Mouse (Mus musculus): ENCODE data around the gene Sfxn3.

Sfxn3 gene

DNA sequence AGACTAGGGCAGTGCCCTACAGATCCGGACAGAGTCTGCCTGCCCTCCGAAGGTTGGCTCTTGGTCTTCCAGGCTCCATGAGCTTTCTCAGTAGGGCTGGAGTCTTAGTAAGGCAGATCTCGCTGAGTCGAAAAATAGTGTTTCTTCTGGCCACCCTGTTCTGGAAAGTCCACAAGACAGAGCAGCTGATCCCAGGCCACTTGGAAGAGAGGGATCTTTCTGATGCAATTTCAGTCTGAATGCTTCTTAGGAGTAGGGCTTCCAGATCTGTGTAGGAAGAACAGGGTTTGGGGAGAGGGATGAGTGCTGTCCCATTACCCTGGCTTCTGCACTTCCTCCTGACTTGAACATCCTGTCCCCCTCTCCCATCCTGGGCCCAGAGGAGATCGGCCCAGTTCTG is 1.7 kb upstream of the Sfxn3 start, which contains the start of gene Pdzd7:
Gene Pdzd7 (minus strand): TSS at position 67 of the 400 bp plus-strand sequence.
- DNase-seq (ENCODE audit: inconsistent age in 2 of 2, low spot score in 1 of 2) = peak; percentile 15 to 16

DNA sequence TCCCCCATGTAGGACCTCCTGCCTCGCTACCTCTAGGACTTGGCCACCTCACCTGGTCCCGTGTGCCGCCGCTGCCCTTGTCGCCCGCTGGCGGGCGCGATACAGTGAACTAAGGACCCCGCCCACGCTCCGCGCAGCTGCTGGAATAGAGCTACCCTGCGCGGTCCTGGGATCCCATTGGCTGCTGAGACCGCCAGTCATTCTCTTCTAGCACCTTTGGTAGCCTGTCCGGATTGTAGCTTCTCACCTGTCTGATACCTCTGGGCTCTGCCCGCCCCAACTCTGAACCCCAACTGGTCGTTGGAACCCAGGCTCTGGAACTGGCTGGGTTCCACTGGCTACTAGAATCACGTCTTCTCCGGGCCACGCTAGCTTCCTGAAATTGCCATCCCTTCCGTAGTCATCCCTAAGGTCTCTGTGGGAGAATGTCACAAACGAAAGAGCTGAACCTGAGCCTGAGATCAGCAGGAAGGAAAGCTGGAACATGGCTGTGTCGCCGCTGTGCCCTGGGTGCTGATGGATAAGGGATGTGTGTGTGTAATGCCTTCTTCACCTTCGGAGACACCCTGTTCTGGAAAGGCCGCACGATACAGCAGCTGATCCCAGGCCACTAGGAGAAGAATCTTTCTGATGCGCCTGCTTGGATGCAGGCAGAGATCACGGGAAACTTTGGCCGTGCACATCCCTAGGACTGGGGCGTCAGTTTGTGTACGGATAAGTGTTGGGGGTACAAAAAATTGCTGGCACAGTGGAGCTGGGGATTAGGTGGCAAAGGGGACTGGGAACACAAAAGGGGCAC is 581 bp upstream of the Sfxn3 start:
- peak; percentile 90 to 95 for DNase-seq (ENCODE audit: inconsistent age in 2 of 2, low spot score in 1 of 2)

DNA sequence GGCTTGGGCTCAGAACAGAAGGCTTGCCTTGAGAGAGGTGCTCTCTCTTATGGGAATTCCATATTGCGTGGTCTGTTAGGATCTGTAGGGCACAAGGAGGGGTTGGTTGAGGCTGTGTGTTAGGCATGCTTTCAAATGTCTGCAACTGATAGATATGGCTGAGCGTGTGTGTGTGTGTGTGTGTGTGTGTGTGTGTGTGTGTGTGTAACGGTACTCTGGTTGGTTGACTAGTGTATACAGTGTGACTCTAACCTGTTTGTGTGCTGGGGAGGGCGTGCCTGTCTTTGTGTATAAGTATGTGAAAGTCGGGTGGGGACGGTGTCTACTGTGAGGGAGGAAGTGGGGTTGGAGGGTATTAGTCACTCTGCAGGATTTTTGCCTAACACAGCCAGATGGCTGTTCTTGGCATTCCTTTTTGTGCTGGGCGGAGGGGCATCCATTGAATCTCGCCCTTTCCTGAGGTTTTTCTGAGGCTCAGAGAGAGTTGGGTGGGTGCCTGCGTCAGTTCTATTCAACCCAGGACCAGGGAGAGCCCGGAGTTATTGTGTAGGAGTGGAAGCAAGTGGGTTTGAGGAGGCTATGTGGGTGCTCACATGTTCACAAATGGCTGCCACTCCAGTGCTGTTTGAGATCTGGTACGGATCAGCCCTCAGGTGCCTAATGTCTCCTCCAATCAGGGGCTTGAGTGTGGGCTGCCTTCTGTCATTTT is 786 bp downstream of the Sfxn3 start:
- peak; percentile 66 to 88 for DNase-seq (ENCODE audit: inconsistent age in 2 of 2, low spot score in 1 of 2)

DNA sequence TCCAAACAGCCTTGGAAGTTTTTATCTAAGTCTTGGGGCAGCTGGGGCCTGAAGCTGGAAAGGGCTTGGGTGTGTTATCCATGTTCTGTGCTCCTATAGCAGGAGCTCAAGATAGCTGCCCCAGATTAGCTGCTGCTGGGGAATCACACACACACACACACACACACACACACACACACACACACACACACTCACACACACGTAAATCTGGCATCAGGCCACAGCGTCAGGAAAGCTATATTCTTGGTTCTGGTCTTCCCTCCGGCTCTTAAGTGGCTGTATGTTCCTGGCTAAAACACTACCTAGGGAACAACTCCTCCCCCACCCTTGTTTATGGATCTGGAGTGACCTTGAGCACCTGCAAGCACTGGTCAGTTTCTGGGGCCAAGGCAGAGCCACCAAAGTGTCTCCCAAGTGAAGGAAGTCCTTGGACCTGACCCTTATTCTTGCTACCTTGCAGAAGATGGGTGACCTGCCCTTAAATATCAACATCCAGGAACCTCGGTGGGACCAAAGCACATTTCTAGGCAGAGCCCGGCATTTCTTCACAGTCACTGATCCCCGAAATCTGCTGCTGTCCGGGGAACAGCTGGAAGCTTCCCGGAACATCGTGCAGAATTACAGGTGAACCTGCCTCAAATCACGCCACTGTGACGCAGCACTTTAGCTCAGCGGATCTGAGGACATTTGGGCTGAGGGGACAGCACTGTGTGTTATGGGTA is 1.5 kb downstream of the Sfxn3 start:
- DNase-seq (ENCODE audit: inconsistent age in 2 of 2, low spot score in 1 of 2) = no peak

DNA sequence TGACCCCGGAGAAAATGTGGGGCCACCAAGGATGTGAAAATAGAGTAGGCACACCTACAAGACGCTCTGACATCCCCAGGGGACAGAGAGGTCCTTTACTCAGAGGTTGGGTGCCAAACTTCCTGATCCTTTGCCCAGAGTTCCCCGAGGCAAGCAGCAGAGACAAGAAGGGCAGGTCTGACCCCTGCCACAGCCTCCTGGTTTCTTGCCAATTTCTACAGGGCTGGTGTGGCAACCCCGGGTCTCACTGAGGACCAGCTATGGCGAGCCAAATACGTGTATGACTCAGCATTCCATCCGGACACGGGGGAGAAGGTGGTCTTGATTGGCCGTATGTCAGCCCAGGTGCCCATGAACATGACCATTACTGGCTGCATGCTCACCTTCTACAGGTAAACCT is 2.2 kb downstream of the Sfxn3 start:
- peak in 1 of 2 experiments; percentile 48 for DNase-seq (ENCODE audit: inconsistent age in 2 of 2, low spot score in 1 of 2)

DNA sequence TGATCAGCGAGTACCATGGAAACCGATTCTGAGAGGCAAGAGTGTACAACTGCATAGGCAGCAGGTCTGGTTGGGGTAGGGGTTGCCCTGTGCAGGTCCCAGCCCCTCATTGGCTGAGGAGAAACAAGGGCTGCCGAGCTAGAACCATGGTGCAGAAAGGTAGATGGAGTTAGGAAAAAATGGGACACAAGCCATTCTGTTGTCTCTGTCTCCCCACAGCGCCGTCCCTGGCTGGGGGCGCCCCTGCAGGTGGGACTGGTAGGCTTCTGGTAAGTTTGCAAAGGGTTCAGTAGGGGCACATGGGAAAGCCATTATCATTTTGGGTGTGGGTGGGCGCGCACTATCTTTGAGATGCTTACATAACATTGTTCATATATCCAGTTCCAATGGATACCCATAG is 6.1 kb downstream of the Sfxn3 start:
- no peak for DNase-seq (ENCODE audit: inconsistent age in 2 of 2, low spot score in 1 of 2)

DNA sequence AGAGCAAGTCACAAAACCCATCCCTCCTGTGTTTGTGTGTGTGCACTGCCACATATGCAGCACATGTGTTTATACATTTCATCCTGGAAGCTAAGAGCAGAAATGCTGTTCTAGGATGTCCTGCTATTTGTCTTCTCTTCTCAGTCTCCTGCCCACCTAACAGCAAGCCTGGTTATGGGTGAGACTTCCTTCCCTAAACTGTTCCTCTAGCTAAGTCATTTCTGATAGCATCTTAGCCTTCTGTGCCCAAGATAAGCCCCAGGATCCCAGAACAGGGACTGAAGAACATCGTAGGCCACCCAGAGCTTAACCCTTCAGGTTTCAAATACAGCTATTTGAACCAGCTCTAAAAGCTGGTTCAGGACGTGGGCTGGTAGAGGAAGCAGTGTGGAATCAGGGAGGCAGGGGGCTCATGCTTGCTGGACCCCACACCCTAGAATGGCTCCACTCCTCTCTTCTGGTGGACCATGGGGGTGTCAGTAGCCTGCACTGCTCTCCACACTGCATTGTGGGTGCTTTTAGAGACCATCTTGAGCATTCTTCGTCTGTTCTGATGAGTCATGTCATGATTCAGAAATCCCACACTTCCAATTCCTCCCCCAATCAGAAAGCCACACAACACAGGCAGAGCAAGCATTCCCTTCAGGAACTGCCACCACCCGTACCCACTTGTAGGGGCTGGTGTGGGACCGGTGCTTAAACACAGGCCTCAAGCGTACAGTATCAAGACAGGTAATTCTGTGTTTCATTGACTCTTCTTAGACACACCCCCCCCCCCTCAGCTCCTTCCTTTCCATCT is 7.8 kb downstream of the Sfxn3 start:
- DNase-seq (ENCODE audit: inconsistent age in 2 of 2, low spot score in 1 of 2) = peak; percentile 56 to 85

DNA sequence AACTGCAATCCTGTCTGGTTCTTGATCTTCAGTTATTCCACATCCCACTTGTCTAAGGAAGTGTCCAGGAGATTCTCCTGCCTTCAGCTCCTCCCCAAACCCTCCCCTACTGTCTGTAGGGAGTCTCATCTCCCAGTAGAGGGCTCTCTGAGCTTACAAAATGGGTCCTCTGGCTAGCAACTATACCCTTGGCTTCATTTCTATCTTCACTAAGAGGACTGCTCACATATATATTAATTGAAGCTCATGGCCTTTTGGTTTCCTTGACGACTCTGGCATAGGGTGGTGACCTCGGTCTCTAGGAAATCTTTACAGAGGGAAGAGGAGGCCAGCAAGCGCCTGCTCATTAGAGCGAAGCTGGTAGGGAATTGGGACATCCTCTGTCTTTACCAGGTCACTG is 9.1 kb downstream of the Sfxn3 start:
- DNase-seq (ENCODE audit: inconsistent age in 2 of 2, low spot score in 1 of 2) = peak; percentile 61 to 90

DNA sequence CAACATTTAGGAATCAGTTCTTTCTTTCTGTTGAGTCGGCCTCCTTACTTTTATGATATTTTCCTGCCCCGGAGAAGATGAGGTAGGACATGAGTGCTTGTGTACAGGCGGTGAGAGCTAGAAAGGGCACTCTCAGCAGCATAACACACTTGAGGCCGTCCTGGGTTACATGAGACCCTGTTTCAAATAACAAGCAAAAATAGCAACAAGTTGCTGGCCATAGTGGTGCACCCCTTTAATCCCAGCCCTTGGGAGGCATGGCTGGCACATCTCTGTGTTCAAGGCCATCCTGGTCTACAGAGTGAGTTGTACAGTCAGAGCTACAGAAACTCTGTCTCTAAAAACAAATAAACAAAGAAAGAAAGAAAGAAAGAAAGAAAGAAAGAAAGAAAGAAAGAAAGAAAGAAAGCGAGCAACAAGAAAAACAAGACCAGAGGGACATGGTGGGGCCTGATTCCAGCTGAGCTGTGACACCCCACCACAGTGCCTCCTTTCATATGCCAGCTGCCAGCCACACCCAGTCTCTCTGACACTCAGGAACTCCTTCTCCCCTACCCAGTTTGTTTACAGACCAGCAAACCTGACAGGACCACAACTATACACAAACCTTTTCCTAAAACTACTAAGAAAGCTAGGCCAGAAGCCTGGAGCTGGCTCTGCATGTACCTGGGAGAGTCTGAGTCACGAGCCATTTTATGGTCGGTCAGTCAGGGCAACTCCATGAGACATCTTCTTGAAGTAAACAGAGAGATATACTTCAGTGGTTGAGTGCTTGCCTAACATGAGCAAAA is 9.8 kb downstream of the Sfxn3 start:
- DNase-seq (ENCODE audit: inconsistent age in 2 of 2, low spot score in 1 of 2) = peak in 1 of 2 experiments; percentile 63

DNA sequence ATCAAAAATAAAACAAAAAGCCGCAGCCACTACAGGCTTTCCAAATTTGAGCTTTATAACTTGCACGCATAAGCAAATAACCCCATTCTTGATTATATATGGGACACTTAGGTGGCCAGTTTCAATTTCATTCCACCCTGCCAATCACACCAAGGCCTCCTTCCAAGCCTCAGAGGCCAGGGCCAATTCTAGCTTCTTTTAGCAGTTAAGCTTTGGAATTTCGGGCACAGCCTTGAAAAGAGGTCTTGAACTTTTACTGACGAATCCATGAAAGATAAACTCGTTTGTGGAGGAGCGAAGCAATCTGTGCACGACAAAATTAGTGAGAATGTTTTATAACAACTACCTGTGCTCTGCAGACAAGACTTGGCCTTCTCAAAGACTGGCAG is 10.4 kb downstream of the Sfxn3 start:
- DNase-seq (ENCODE audit: inconsistent age in 2 of 2, low spot score in 1 of 2) = peak in 1 of 2 experiments; percentile 65

DNA sequence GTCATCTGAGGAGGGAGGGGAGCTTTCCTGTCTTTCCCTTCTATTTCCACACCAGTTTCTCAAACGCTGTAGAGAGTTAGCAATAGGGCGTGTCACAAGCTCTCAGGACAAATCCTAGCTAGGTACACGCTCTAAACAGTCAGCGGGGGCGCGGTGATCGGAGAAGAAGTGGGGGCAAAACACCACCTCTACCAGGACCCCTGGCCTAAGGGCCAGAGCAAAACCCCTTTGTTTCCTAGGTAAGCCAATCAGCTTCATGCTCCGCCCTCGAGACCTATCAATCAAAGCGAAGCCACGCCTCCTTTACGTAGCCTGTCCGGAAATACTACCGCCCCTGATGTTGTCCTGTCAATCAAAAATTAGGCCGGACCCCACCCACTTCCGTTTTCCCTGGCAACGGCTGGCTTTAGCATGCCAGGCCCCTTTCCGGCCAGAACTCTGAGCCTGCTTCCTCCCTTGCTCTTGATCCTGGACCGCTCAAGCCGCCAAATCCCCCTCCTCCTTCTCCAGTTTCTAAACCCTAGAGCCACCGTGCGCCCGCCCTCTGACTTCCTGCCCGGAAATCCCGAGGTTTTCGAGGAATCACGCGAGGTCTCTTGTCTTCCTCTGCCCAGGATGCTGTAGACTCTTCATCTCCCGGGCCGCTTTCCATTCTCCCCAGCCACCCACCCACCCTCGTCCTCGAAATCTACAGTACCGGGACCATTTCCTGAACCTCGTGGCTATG is 11.0 kb downstream of the Sfxn3 start:
- DNase-seq (ENCODE audit: inconsistent age in 2 of 2, low spot score in 1 of 2) = peak; percentile 94 to 98

DNA sequence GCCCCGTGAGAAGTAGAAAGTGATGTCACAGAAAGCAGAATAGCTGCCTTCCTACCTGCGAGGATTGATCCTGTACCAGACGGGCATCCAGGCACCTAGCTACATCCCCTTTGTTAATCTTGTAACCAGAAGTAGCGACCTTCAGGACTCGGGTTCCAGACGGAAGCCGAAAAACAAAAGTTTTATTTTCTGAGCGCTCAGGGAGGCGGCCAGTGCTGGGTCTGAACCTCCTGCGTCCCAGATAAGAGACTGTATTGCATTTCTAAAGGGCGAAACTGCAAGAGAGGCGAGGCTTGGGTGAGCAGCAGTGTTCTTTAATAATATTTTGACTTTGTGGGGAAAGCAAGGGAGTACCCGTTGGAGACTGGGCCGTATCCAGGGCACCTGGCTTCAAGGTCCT is 11.5 kb downstream of the Sfxn3 start:
- no peak for DNase-seq (ENCODE audit: inconsistent age in 2 of 2, low spot score in 1 of 2)

DNA sequence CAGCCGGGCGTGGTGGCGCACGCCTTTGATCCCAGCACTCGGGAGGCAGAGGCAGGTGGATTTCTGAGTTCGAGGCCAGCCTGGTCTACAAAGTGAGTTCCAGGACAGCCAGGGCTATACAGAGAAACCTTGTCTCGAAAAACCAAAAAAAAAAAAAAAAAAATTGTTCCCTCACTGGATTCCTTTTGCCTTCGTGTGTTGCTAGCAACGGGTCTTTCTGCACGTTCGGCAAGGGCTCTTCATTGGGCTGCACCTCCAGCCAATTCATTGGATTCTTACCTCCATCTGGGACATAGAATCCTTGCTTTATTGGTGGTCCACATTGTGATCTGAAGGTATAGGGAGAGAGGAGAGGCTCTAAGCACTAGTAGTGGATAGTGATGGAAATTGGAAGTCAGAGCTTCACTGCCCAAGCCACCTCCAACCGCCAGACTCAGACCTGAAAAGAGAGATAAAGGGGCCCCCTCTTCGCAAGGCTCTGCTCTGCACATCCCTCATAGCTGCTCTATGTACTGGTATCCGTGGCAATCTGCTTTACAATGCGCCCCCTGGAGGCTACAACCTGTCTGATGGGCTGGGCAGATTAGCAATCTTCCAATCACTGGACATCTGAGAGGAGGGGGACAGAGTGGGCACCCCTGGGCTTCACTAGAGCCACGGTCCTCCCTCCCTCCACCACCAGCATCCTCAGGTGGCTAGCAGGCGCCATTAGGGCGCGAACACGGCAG is 16.4 kb downstream of the Sfxn3 start:
- peak; percentile 63 to 86 for DNase-seq (ENCODE audit: inconsistent age in 2 of 2, low spot score in 1 of 2)

DNA sequence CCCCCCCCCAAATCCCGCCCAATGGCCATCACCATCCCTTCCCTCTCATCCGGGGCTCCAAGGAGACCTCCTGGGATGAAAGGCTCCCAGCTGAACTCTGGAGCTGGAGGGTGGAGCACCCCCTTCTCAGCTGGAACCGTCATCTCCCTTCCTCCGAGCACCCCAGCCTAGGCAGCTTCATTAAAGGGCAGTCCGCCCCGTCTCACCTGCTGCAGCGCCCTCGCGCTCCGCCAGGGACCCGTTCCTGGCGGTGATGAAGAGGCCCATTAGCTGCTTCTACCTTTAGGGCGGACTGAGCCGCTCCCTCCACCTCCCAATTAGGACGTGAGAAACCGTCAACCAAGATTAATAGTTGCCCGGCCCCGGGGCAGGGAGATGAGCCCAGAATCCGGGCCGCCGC is 17.9 kb downstream of the Sfxn3 start:
- DNase-seq (ENCODE audit: inconsistent age in 2 of 2, low spot score in 1 of 2) = no peak

DNA sequence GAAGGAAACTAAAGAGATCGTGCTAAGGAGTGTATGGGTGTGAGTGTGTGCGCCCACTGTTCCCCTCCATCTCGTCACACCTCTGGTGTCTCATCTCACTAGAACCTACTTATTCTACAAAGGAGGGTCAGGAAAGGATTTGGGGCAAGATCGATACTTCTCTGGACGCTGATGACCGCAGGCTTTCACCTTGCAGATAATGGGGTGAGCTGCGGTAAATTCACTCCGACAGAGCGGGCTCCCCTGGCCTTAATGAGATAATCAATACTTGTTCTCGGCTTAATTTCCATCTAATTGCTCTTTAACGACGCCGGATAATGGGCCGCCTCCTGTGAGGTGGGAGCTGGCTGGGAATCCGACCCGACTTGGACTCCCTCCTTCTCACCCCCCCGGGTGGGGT is 19.9 kb downstream of the Sfxn3 start:
- DNase-seq (ENCODE audit: inconsistent age in 2 of 2, low spot score in 1 of 2) = peak in 1 of 2 experiments; percentile 16

DNA sequence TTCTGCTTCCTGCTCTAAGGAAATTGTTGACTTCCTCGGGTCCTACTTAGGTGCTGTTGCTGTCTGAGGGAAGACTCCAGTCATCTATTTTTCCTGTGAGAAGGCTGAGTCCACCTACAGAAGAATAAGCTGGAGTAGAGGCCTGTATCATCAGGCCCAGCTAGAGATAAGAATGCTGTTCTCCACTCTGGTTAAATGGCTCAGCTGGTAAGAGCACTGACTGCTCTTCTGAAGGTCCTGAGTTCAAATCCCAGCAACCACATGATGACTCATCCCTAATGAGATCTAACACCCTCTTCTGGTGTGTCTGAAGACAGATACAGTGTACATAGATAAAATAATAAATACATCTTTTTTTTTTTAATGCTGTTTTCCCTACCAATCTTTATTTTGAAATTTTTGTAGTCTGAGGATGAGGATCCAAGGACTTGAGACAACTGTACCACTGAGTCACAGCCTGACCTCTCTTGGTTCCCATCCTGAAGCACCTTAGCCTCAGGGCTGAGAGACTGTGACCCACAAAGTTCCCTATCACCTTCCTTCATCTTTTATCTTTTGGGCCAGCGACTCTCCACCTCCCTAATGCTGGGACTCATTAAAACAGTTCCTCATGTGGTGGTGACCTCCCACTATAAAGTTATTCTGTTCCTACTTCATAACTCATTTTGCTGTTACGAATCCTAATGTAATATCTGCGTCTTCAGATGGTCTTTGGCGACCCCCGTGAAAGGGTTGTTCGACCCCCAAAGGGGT is 20.6 kb downstream of the Sfxn3 start:
- no peak for DNase-seq (ENCODE audit: inconsistent age in 2 of 2, low spot score in 1 of 2)

DNA sequence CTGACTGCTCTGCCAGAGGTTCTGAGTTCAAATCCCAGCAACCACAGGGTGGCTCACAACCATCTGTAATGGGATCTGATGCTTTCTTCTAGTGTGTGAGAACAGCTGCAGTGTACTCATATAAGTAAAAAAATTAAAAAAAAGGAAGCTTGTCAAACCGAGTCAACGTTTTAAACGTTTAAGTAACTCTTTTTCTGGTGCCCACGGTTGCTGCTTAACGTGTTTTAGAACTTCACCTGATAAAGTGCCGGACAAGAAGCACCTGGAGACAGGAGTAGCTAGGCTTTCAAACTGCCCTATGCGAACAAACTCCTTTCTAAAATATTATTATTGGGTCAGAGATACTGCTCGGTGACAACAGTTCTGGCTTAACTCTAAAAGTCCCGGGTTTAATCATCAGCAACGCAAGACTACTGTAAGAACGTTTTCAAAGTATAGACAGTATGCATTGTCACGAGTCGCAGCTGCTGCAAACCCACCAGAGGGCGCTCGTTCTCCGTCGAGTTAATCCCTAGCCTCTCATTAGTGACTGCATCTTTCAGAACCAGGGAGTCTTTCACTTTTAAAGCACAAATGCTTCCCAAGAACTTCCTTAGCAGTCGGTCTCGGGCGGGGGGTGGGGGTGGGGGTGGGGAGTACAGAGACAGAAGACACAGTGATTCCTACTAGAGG is 26.7 kb downstream of the Sfxn3 start:
- DNase-seq (ENCODE audit: inconsistent age in 2 of 2, low spot score in 1 of 2) = peak; percentile 82 to 90
